Mouse (Mus musculus) large intestine, adult 2 months (tissue): ENCODE measurements around the gene Gapvd1. TPM values are rescaled to one million over a fixed set of nuclear protein-coding genes. Genes with fewer than 3 reads are reported as not detected.
"Not testable (repeated sequence)": the region's sequence is repeated elsewhere in the genome, so short reads cannot be mapped to it uniquely, and the experiment has no call there.

ENCODE experiments used
- DNase-seq: peaks from one replicate; pipeline ENCODE4 v3.0.0-alpha.2; 2012; ENCODE audit warnings: low read depth, low spot score
- WGBS: fragments of 180-500 bp; shearing (Covaris S2); methylation state at CpG from one replicate; pipeline ENCODE4 v1.1.7; 2018; 5-methylcytosine and 5-hydroxymethylcytosine counted together
- polyA plus RNA-seq: library from polyadenylated mRNA; depleted of rRNA; stranded (reverse); fragments of >200 nt; gene quantifications from 2 replicates; pipeline ENCODE4 v1.2.3, GENCODE M21; 2012

Gene Gapvd1
- polyA plus RNA-seq, 1 experiment = 13.4 TPM

- DNase-seq = no peak
- 1% methylated on average over 50 of the region's 50 CpGs for WGBS
These were observed 17.5 kb upstream of the Gapvd1 start for GRCm38 (mm10) chr2:34772252-34773235.

- under 1% methylated on average over 60 of the region's 60 CpGs for WGBS
- peak; percentile 98 for DNase-seq
These were observed 16.6 kb upstream of the Gapvd1 start, which contains the start of gene Hspa5 for GRCm38 (mm10) chr2:34771368-34772226. Gene Hspa5, plus strand, starts transcription at chr2:34771970.

- no peak for DNase-seq
- WGBS = 0% methylated on average over 6 of the region's 6 CpGs
These were observed 15.9 kb upstream of the Gapvd1 start for GRCm38 (mm10) chr2:34770951-34771350.

GRCm38 (mm10) chr2:34770049-34770448, 15.0 kb upstream of the Gapvd1 start:
- DNase-seq = no peak

GRCm38 (mm10) chr2:34764801-34765200, 9.8 kb upstream of the Gapvd1 start:
- WGBS = 59% methylated on average over 12 of the region's 12 CpGs
- no peak for DNase-seq

More at GRCm38 (mm10) chr2:34770049-34770448, 15.0 kb upstream of the Gapvd1 start:
- WGBS = 79% methylated on average over 2 of the region's 2 CpGs

GRCm38 (mm10) chr2:34762872-34763271, 7.8 kb upstream of the Gapvd1 start:
- 63% methylated on average over 2 of the region's 2 CpGs for WGBS
- no peak for DNase-seq

GRCm38 (mm10) chr2:34762174-34762573, 7.1 kb upstream of the Gapvd1 start:
- WGBS = 87% methylated on average over 2 of the region's 2 CpGs
- DNase-seq = no peak

- DNase-seq = not testable (repeated sequence)
- WGBS = 94% methylated on average over 5 of the region's 5 CpGs
These were observed 6.2 kb upstream of the Gapvd1 start for GRCm38 (mm10) chr2:34761272-34761671.

- WGBS = 79% methylated on average over 1 of the region's 1 CpGs
- DNase-seq = no peak
These were observed 2.3 kb upstream of the Gapvd1 start for GRCm38 (mm10) chr2:34757341-34757740.

- WGBS = under 1% methylated on average over 87 of the region's 106 CpGs
- DNase-seq = peak; percentile 58
These were observed 1.1 kb downstream of the Gapvd1 start for GRCm38 (mm10) chr2:34753811-34754550.

- no peak for DNase-seq
- 65% methylated on average over 2 of the region's 2 CpGs for WGBS
These were observed 4.8 kb downstream of the Gapvd1 start for GRCm38 (mm10) chr2:34750245-34750644.

- DNase-seq = no peak
- 61% methylated on average over 4 of the region's 4 CpGs for WGBS
These were observed 6.6 kb downstream of the Gapvd1 start for GRCm38 (mm10) chr2:34748479-34748878.

GRCm38 (mm10) chr2:34745673-34746072, 9.4 kb downstream of the Gapvd1 start:
- no peak for DNase-seq
- WGBS = 86% methylated on average over 2 of the region's 2 CpGs

GRCm38 (mm10) chr2:34744476-34744875, 10.6 kb downstream of the Gapvd1 start:
- WGBS = 90% methylated on average over 8 of the region's 8 CpGs
- DNase-seq = no peak

- 74% methylated on average over 8 of the region's 8 CpGs for WGBS
- no peak for DNase-seq
These were observed 12.4 kb downstream of the Gapvd1 start for GRCm38 (mm10) chr2:34742675-34743074.

GRCm38 (mm10) chr2:34741390-34742159, 13.5 kb downstream of the Gapvd1 start:
- WGBS = 70% methylated on average over 12 of the region's 12 CpGs
- no peak for DNase-seq

- 36% methylated on average over 1 of the region's 1 CpGs for WGBS
- no peak for DNase-seq
These were observed 15.2 kb downstream of the Gapvd1 start for GRCm38 (mm10) chr2:34739684-34740391.

- no peak for DNase-seq
- WGBS = 38% methylated on average over 1 of the region's 1 CpGs
These were observed 17.1 kb downstream of the Gapvd1 start for GRCm38 (mm10) chr2:34737911-34738310.
